Mouse (Mus musculus) cerebellum, adult 9-10 months (tissue): ENCODE data around the gene Gm17079.
"Not testable (repeated sequence)": the region's sequence is repeated elsewhere in the genome, so short reads cannot be mapped to it uniquely, and the experiment has no call there.

Experiments
- DNase-seq: peaks from one replicate; pipeline ENCODE4 v3.0.0; 2022

Gene Gm17079

GRCm38 (mm10) chr14:51695368-51695767 is at the start of gene Gm17079:
Gene Gm17079, minus strand, starts transcription at chr14:51695468.
- not testable (repeated sequence) for DNase-seq

GRCm38 (mm10) chr14:51740347-51741170 is 45.3 kb upstream of the Gm17079 start:
- no peak for DNase-seq

- DNase-seq, result no peak
Measured at GRCm38 (mm10) chr14:51739150-51739993, 44.1 kb upstream of the Gm17079 start.

- DNase-seq, result no peak
Measured at GRCm38 (mm10) chr14:51738411-51739149, 43.3 kb upstream of the Gm17079 start.

- DNase-seq, result no peak
Measured at GRCm38 (mm10) chr14:51737967-51738366, 42.7 kb upstream of the Gm17079 start.

- DNase-seq, result no peak
Measured at GRCm38 (mm10) chr14:51717083-51717482, 21.8 kb upstream of the Gm17079 start, which contains the start of gene Gm5800. Gene Gm5800, minus strand, starts transcription at chr14:51717183.

- DNase-seq, result no peak
Measured at GRCm38 (mm10) chr14:51677269-51677668, 18.0 kb downstream of the Gm17079 start.
